Mouse (Mus musculus) frontal cortex, postnatal 14 days (tissue): ENCODE results near the gene Phactr4.

ENCODE experiments used
- DNase-seq, 2 experiments: peaks; one replicate each; pipeline ENCODE4 v3.0.0; 2022; ENCODE audit warnings: low spot score in 2 of 2

The Phactr4 gene

DNA sequence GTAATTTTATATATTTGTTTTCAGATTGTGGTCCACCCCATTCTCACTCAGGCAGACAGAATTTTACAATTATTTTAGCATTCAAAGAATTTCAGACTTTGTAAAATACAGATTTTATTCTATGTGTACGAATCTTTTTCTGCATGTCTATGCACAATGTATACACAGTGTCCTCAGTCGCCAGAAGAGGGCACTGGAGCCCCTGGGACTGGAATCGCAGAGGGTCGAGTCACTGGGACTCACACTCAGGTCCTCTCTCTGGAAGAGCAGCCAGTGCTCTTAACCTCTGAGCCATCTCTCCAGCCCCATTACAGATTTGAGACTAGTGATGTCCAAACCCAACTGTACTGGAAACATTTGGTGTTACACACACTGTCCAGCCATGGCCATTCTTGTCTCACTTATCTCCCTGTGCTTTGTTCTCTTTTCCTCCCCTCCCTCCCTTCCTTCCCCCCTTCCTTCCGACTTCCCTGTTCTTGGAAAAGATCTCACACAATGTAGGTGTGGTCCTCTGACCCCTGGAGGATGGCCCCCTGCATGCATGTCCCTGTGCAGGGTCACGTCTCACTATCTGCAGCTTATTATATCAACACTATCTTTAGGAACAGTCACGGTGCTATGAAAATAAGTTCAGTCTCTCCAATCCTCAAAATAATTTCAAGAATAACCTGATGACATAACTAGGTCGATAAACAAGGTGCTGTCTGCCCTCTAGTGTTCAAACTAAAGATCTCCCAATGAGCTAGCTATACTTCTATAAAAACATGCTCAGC is 10.8 kb downstream of the Phactr4 start:
- no peak for DNase-seq

DNA sequence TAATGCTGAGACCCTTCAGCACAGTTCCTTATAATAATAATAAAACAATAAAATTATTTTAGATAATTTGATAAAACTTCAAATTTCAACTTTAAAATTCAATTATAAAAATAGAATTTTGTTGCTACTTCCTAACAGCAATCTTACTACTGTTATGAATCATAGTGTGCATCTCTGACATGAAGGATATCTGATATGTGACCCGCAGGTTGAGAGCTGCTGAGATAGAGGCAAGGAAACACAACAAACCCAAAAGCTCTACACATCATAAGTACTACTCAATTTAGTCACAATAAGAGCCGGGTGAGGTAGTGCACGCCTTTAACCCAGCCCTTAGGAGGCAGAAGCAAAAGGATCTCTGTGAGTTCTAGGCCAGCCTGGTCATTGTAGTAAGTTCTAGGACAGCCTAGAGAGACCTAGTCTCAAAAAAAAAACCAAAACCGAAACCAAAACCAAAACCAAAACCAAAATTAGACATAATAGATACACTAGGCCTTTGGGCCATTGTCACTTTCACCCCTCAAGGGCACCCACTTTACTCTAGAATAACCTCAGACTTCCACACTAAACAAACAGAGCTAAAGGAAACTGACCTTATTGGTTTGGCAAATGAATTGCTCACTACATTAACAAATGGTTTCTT is 12.6 kb downstream of the Phactr4 start:
- no peak for DNase-seq

DNA sequence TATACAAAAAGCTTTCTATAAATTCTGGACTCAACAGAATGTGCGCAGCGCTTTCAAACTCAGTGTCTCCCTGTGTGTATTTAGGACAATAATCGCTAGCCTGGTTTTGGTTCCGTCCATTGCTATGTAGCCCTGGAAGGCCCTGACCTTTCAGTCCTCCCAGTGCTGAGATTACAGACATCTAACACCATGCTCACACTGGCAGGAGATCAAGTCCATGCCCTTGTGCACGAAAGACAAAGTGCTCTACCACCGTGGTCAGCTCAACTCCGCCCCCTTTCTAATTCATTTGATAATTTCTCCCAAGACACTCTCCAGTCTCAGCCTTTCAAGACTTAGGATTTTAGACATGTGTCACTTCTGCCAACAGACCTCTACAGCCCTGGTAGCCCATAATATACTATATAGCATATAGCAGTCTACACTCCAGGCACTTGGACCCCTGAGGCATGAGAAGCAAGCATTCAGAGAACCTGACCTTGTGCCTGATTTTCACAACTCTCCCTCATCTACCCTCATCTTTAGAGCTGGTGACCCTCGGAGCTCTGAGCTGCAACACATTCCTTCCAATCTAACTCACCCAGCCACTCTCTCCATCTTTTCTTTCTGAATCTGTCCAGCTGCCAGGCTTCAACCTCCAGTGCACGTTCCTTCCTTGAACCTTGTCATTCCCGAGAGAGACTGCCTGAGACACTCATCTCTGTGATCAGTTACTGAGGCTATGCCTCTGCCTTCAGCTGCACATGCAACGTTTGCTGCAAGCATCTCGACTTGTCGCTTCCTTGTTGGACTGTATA is 15.7 kb downstream of the Phactr4 start:
- DNase-seq = no peak

DNA sequence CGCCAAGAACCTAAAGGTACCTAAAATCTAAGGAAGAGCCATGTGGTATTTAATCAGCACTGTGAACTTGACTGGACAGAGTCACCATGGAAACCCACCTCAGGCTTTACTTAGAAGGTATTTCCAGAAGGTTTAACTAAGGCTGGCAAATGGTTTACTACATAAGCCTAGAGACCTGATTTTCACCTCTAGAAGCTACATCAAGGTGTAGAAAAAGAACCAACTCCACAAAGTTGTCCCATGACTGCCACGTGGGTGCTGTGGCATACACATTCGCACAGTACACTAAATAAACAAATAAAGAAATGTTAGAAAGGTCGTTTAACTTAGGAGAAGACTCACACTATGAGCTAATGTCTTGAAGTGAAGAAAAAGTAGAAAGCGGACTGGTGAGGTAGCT is 17.7 kb downstream of the Phactr4 start:
- DNase-seq = no peak

DNA sequence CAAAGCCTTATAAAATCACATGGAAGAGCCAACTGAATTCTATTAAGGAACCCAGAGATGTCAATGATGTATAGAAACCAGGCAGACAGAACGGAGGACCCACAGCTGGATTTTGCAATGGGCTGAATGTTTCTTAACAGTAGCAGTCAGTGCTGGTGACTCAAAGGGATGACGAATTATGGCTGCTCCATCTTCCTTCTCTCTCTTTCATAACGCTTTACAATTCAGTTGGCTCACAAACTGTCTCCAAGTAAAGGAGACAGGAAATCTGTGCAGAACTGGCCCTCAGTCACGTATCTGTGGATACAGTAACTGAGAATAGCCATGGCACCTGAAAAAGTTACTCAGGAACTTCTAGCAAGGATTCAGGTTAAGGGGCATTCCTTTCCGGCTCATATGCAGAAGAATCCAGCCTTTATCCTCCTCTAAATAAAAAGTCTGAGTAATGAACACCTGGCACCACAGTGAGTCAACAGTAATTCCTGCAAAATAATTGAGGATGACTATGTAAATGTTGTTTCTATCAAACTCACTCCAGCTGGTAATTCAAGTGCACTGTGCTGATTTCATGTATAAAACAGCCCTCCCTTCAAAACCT is 19.1 kb downstream of the Phactr4 start:
- no peak for DNase-seq

DNA sequence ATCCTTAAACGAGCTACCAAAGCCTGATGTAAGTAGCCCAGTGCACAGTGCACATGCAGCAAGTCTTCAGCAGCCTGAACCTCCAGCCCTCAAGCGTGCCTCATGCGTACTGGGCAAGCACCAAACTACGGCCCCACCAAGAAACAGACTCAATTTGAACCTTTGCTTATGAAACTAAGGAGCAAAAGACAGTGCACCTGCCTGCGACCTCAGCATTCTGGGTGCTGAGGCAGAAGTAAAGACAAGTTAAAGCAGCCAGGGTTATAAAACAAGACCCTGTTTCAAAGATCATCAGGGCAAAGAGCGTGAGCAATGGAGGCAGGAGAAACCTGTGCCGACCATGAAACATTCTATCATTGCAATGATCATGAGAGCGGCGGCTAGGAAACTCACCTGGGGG is 21.3 kb downstream of the Phactr4 start:
- DNase-seq = no peak

DNA sequence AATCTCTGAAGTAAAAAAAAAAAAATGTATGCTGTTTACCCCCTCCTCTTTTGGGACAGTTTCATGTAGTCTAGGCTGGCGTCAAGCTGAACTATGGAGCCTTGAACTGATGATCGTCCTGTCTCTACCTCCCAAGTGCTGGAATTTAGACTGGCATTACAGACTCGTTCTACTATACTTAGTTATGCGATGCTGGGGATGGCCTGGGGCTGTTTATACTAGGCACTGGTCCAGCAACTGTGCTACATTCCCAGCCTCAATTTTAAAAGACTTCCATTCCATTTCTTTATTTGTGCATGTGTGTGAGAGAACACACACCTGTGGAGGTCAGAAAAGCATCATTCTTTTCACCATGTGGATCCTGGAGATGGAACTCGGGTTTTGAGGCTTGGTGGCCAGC is 23.4 kb downstream of the Phactr4 start:
- no peak for DNase-seq

DNA sequence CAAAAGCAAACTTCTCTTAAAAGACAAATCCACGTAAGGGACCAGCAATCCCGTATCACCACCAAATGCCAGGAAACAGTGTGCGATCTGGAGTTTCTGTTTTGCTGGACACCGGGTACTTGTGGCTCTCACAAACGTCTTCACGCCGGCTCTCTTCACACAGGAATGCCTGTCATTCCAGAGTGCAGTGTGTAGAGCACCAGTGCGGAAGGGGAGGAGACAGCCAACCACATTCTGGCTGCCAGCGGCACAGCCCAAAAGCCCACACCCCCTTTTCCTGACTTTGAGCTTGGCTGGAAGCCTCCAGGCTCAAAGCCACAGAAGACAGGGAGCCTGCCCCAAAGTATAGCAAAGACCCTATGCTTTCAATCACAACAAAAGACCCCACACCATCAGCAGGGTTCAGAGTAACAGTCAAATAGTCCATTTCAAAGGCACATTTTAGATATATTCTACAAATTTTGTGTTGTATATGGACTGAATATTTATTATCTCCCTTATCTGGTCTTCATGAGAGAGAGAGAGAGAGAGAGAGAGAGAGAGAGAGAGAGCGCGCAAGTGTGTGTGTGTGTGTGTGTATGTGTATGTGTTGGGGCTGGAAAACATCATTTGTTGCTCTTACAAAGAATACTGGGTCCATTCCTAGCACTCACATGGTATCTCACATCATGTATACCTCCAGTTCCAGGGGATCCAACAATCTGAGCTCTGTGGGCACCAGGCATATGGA is 24.1 kb downstream of the Phactr4 start:
- DNase-seq = peak in 1 of 2 experiments; percentile 16

DNA sequence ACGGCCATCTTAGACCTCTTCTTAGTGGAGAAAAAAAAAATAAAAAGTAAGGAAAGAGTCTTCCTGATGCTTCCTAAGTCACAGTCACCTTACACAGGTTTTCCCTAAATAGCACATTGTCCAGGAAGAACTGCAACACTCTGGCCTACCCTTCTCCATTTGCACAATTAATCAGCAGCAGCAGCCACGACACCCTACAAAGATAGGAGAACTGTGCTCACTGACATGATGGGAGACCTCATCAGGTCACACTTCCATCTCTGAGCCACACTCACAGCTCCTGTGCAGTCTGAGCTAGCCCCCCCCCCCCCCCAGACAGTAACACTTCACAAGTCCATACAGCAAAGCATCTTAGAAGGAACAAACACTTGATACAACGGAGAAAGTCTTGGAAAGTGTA is 25.2 kb downstream of the Phactr4 start:
- no peak for DNase-seq

DNA sequence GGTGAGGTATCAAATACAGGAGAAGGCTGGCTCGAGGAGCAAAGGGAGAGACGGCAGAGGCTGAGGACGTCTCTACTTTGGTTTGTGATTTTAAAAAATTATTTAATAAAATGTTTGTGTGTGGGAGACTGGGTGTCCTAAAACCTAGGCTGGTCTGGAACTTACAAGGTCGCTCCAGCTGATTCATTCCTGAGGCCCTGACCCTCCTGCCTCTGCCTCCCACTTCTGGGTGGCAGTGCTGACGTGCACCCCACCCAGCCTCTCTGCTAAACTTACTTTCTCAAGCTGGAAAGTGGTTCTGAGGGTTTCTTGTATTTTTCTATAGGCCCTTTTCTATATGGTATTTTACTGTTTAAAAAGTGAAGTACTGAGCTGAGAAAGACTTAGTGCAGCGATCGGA is 26.0 kb downstream of the Phactr4 start:
- DNase-seq = no peak

DNA sequence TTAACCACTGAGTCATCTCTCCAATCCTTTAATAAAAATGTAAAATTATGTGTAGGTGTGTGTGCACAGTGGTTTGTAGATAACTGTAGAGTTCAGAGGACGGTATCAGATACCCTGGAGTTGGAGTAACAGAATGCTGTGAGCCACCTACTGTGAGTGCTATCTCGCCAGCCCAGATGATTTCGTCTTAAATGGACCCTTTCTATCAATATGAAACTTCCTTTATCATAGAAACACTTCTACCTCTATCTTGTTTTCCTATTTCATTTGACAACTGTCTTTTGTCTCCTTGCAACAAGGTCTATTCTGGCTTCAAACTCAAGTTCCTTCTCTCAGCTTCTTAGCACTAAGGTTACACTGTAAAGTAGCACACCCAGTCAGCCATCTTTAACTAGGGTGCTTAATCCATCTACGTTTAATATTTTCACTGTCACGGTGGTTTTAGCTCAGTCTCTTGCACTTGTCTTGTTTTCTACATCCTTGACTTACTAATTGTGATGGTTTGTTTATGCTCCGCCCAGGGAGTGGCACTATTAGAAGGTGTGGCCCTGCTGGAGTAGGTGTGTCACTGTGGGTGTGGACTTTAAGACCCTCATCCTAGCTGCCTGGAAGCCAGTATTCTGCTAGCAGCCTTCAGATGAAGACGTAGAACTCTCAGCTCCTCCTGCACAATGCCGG is 31.1 kb downstream of the Phactr4 start:
- no peak for DNase-seq

DNA sequence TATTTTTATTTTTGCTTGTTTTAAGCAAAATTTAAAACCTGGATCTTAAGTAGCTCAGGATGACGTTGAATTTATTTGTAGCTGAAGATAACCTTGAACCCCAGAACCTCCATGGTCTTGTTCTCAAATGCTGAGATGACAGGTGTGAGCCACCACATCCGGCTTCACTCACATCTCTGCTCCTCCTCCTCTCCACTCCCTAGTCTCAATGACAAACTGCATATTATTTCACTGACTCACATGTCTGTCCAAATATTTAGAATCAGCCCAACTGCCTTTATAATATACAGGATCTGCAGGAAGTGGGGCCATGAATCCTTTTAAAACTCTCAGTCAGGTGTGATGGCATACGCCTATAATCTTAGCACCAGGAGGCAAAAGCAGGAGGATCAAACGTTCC is 33.0 kb downstream of the Phactr4 start:
- no peak for DNase-seq

DNA sequence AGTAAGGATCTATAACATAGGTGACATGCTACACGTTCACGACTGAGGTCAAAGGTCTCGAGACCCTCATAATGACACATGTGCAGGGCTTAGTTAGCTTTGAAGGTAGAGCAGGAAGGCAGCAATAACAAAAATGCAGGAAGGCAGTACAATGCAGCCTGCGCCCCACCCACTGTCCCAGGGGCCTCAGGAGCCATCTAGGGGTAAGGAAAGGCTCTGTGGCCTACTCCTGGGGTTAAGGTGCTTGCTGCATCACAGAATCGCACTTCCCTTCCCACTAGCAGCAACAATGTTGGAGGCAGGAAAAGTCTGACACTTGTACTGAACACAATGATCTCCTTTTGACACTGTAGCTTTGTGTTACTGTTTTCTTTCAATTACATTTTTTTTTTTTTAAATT is 34.7 kb downstream of the Phactr4 start:
- no peak for DNase-seq

DNA sequence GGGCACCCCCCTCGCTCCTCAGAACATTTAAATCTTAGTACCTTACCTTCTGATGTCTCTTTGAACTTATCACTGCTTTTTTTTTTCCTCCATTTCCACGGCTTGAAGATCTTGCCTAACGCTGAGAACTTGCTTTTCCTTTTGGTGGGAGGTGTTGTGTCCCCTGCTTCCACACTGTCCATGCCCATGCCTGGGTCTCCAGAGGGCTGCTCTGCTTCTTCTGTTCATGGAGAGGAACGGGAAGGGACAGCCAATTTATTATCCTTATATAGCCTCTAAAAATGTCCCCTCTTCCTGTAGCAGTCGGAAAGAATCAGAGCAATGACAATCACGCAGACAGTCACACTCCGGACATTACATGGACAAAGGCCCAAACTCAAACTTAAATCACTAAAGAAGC is 35.4 kb downstream of the Phactr4 start:
- DNase-seq = no peak

DNA sequence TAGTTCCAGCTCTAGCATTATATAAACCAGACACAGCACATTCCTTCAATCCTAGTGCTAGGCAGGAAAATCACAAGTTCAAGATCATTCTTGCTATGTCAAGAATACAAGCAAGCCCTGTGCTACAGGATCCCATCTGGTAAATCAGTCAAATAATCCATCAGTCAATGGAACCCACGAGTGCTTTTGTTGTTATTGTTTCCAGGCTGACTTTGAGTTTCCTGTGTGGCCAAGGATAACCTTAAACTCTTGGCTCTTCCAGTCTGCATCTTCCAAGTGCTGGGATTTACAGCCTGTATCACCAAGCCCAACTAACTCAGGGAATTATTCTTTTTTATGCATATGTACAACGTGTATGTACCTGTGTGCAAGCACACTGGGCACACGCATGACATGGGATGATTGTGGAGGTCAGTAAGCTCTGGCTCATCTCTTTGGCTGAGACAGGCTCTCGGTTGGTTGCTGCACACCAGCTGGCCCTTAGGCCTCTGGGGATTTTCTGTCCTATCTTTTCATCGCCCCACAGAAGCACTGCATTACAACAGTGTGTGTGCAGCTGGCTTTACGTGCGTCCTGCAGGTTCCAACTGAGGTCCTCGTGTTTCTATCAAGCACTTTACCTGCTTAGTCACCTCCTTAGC is 36.4 kb downstream of the Phactr4 start:
- no peak for DNase-seq

DNA sequence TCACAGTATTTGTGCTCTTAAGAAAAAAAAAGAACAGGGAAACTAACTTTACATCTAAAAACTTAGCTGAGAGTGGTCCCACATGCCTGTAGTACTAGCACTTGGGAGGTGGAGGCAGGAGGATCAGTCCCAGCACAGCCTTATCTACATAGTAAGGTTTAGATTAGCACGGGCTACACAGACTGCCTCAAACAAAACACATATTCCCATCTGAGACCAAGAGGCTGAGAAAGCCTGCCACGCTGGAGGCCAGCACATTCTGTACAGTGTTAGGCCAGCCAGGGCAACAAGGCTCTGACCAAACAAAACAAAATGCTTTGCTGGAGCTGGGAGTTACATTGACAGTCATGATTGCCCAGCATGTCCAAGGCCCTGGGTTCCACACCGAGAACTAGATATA is 38.8 kb downstream of the Phactr4 start:
- DNase-seq = no peak

DNA sequence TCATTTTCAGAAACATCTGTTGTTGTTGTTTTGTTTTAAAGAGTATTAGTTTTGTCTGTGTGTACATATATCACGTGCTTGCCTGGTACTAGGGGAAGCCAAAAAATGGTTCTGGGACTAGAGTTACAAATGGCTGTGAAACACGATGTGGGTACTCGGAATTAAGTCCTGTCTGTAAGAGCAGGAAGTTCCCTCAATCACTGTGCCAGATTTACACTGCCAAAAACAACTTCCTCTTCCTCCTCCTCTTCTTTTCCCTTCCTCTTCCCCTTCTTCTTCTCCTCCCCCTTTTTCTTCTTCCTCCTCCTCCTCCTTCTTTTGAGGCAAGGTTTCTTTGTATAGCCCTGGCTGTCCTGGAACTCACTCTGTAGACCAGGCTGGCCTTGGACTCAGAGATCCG is 40.0 kb downstream of the Phactr4 start:
- no peak for DNase-seq

DNA sequence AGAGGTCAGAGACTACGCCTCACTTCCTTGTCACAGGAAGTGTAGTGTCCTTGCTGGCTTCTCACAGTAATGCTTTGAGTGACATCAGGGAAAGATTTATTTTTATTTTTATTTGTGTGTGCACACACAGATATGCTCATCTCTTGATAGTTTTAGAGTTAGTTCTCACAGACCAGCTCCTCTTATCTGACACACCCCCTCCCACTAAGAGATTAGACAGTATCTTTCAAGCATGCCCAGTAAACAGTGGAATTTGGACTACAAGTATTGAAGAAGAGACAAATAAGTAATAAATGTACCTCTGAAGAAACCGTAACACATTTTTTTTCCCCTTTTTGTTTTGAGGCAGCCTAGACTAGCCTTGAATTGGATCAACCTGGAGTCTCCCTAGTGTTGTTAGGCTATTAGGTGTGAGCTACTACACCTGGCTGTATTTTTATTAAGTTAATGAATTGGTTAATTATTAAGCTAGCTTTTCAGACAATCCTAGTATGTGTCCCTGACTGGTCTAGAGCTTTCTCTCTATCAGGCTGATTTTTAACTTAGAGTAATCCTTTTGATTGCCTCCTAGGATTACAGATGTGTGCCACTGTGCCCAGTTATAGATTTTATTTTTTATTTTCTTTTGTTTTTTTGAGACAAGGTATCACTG is 41.2 kb downstream of the Phactr4 start:
- no peak for DNase-seq

DNA sequence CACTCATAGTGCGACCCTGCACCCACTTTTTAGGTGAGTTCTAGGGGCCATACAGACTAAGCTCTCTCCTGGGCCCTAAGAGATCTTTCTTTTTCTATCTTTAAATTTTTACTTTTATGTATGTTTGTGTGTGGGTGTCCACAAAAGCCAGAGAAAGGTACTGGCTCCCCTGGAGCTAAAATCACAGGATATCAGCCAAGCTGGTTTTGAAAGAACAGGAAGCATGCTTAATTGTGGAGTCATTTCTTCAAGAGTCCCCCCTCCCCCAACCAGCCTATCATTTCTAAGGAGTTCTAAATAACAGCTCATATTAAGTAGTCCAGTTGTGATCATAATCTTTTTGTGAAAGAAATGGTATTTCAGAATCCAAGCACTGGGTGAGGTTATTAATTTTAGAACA is 48.5 kb downstream of the Phactr4 start:
- DNase-seq = no peak
